Mouse (Mus musculus): ENCODE measurements around the gene Haus3. TPM values are rescaled to one million over a fixed set of nuclear protein-coding genes. Genes with fewer than 3 reads are reported as not detected.
A peak's percentile ranks its signal among the peaks of the same experiment; 100 is the strongest.

Gene Haus3
- total RNA-seq, 4 experiments from 2014 or later, result 2.9 to 5.4 (median 3.2) TPM

GRCm38 (mm10) chr5:34186961-34187391 lies 17.6 kb upstream of the Haus3 start:
- no peak for DNase-seq (ENCODE audit: low spot score)

DNA sequence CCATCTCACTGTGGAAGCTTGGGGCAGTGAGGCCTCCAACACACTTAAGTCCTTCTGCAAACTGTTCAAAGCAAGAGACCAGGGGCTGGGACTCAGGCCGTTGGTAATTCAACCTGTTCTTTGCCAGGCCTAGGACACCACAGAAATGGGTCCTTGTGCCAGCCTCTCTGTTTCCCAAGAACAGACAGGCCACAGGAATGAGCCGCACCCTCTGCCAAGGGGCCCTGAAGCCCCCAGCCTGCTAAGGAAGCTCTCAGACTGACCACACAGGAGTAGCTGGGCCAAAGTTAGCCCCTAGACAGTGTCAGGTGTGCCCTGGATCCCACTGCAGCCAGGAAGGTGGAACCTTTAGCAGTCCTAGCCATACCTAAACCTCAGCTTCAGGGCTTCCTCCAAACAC lies 17.1 kb upstream of the Haus3 start:
- no peak for DNase-seq (ENCODE audit: low spot score)

- DNase-seq (ENCODE audit: low spot score), result no peak
Observed at GRCm38 (mm10) chr5:34185791-34186190, 16.5 kb upstream of the Haus3 start.

GRCm38 (mm10) chr5:34185051-34185580 lies 15.8 kb upstream of the Haus3 start:
- no peak for DNase-seq (ENCODE audit: low spot score)

DNA sequence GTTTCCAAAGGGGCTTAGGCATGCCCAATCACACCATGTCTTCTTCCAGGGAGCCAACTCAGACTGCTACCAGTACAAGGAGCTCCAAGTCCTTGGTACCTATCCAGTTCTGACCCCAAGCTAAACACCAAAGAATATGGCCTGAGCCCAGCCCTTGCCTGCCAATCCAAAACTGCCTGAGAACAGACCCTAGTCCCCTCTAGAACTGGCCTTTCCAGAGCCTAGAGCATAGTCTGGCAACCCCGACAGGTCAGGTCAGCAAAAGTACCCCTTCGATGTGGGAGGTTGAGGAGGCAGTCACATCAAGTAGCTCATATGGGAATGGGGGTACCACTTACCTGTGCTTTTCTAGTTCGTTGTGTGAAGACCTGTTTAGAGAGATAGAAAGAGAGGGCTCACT lies 14.6 kb upstream of the Haus3 start:
- no peak for DNase-seq (ENCODE audit: low spot score)

GRCm38 (mm10) chr5:34183156-34183880 lies 14.0 kb upstream of the Haus3 start:
- DNase-seq (ENCODE audit: low spot score), result peak; percentile 84

DNA sequence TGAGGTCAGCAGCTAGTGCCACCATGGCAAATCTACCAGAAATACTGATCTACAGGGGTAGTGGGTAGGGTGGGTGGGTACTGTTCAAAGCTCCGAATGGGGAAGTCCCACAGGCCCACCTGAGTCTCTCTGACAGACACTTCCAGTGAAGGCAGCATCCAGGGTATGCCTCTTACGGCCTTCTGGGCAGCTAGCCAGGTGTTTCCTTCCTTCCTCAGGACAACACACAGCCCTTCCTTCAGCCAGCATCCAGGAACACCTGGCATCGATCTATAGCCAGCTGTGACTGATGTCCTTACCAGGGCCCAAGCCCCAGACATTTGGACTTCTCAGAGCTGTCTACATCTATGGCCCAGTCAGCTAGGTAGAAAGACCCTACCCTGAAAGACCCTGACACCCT lies 13.2 kb upstream of the Haus3 start:
- no peak for DNase-seq (ENCODE audit: low spot score)

- no peak for DNase-seq (ENCODE audit: low spot score)
Observed at GRCm38 (mm10) chr5:34177821-34178220, 8.5 kb upstream of the Haus3 start.

GRCm38 (mm10) chr5:34177091-34177490 lies 7.8 kb upstream of the Haus3 start:
- DNase-seq (ENCODE audit: low spot score), result no peak

GRCm38 (mm10) chr5:34176691-34177090 lies 7.4 kb upstream of the Haus3 start:
- DNase-seq (ENCODE audit: low spot score), result no peak

- DNase-seq (ENCODE audit: low spot score), result no peak
Observed at GRCm38 (mm10) chr5:34175403-34175694, 6.0 kb upstream of the Haus3 start.

DNA sequence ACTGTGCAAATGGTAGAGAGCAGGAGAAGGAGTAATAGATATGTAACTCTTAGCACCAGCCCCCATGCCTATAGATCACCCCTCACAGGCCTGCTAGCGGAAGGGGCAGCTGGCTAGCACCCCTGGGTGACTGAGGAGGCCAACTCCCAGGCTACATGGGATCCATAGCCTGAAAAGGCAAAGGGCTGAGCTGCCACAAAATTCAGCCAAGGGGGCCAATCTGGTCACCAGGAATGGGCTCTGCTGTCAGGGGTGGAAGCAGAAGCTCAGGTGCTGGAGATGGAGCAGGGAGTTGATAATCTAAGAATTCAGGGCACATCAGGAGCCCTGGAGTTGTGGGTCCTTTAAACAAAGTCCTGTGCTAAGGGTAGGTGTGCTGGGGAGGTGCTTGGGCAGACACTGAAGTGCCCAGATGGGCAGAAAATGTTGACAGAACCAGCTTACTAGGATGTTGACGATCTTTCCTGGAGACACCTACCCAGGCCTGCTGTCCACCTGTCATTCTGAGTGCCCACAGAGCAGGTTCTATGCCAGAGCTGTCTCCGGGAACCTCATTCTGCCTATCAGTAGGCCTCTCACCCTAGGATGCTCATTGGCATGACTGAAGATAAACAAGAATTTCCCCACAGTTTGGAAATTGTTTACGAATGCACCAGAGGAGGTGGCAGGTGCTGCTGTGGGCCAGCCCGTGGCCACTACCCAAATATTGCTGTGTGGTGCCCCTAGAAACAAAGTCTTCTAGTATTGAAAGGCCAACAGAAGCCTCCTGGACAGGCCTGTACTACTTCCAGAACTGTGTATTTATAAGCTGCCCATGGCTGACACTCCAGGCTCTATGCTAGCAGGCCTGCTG lies 5.4 kb upstream of the Haus3 start:
- DNase-seq (ENCODE audit: low spot score), result no peak

DNA sequence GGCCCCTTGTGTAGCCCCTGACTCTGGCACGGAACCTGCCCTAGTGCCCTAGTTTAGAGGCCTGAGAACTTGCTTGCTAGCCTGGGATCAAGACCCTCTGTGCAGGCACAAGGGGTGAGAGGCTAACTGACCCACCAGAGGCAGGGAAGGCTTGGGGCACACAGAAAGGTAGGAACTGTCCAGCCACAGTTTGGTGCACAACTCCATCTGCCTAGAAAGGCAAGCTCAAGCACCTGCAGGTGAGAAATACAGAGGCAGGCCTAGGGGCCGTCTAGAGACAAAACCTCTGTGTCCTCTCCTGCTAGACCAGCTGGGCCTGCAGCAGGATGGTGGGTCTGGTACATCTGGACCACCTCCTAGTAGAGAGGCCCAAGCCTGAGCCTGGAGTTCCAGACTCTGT lies 4.7 kb upstream of the Haus3 start:
- no peak for DNase-seq (ENCODE audit: low spot score)

DNA sequence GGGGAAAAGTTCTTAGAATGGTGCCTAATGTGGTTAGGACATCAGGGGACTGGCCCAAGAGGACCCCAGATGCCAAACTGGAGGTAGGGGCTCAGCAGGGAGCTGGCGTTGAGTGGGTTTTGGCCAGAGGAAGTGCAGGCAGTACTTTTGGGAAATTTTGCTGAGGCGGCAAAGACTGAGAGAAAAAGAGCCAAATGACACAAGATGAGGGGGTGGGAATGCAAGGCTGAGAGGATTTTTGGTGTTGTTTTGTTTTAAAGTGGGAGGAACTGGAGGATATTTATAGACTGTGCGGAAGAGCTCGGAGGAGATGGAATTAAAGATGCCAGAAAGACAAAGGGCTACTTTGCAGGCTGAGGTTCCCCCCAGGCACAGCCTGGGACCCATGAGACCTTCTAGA lies 1.4 kb upstream of the Haus3 start:
- no peak for DNase-seq (ENCODE audit: low spot score)

GRCm38 (mm10) chr5:34169954-34170353 lies 627 bp upstream of the Haus3 start:
- DNase-seq (ENCODE audit: low spot score), result no peak

- no peak for DNase-seq (ENCODE audit: low spot score)
Observed at GRCm38 (mm10) chr5:34167857-34168256, 1.5 kb downstream of the Haus3 start.

- DNase-seq (ENCODE audit: low spot score), result no peak
Observed at GRCm38 (mm10) chr5:34165793-34166192, 3.5 kb downstream of the Haus3 start.

- no peak for DNase-seq (ENCODE audit: low spot score)
Observed at GRCm38 (mm10) chr5:34148476-34148875, 20.9 kb downstream of the Haus3 start.

- no peak for DNase-seq (ENCODE audit: low spot score)
Observed at GRCm38 (mm10) chr5:34147554-34147953, 21.8 kb downstream of the Haus3 start.

DNA sequence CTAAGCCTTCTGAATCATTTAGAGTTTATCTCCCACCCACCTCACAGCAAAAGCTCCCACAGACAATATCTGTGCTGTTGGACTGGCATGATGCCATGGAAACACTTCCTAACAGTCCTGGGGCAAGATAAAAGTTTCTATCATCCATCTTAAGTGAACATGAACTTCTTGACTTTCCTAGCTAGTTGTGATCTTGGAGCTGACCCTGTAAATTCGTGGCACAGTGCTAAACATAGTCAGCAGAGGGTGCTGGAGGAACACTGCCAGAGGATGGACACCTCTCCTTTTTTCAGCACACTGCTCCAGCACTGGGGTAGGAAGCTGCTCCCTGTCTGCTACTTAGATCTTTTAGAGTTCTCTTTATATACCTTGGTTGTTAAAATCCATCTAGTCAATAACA lies 29.6 kb downstream of the Haus3 start:
- DNase-seq (ENCODE audit: low spot score), result peak; percentile 50

DNA sequence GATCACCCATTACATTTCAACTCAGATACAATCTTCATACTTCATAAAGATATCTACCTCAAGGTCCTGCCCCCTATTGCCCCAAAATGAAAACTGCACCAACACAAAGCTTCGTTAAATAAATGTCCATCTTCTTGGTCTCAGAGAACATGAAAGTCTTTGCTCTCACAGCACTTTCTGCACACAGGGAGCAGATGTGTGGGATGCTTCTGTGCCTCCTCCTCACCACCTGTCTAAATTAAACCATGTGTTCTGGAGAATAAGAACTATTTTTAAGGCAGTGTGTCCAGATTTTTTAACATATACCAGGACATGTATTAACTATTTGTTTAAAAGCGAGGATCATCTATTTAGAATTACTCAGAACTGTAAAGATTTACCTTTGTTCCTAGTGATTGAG lies 36.6 kb downstream of the Haus3 start:
- no peak for DNase-seq (ENCODE audit: low spot score)

DNA sequence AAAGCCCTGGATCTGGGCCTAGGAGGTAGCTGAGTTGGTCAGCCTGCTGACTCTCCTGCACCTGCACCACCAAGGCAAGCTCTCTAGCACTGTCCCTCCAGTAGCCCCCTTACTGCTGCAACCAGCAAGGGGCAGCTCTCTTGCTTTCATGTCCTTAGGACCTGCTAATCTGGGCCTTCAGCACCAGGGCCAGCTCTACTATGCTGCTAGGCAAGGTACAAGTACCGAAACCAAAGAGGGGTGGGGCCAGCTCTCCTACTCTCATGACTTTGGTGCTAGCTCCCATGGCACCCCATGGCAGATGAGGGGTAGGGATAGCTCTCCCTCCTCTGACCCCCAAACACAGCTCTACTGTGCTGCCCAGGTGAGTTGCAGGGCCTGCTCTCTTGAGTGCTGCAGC lies 45.2 kb downstream of the Haus3 start:
- DNase-seq (ENCODE audit: low spot score), result no peak
